Mouse (Mus musculus): Measurements from ENCODE around the gene Gjb4.

DNA sequence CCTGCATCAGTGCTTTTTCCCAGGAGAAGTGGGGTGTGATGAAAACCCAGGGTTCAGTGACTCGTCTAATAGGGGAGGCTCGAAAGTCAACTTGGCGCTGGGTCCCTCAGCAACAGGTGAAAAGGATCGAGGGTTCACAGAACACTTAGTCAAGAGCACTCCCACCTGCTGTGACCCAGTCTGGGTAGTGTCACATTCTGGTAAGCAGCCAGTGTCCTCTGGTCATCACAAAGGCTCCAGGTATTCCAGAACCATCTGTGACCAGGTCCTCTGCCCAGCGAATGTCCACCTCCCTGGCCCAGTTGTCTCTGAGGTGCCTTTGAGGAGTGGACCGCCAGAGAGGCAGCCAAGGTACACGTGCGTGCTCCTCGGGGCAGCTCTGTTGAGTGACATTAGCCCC lies 42.3 kb downstream of the Gjb4 start:
- no peak for TF ChIP-seq CTCF (IDR thresholded peaks at IDR 0.05; ENCODE audit: low read depth)
- no peak for TF ChIP-seq EP300 (IDR thresholded peaks at IDR 0.05; ENCODE audit: low read depth)

Data from heart, postnatal 0 days (tissue).